Mouse (Mus musculus) telencephalon, adult 2 months (tissue): ENCODE measurements around the gene Sorbs2.

Experiments
- DNase-seq: peaks from one replicate; pipeline ENCODE4 v3.0.0-alpha.2; 2011; ENCODE audit warnings: low read depth, low spot score

The Sorbs2 gene

GRCm38 (mm10) chr8:45507634-45508321 is at the start of gene Sorbs2:
Sorbs2 (plus strand) TSS chr8:45507788.
- DNase-seq = peak; percentile 67

DNA sequence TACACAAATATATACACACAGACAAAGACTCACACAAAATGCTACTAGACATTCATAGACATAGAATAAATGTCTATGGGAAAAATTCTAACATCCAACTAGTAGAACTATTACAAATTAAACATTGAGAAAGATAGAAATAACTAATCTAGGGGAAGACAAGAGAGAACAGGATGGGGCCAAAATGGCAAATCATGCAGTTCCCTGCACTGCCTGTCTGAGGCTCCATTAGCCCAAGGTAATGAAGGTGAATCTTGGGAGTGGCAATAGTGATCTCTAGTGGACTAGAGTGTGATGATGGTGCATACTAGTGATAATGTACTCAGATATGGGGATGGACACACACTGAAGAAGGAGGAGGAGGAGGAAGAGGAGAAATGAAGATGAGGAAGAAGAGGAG is 49.7 kb upstream of the Sorbs2 start:
- no peak for DNase-seq

DNA sequence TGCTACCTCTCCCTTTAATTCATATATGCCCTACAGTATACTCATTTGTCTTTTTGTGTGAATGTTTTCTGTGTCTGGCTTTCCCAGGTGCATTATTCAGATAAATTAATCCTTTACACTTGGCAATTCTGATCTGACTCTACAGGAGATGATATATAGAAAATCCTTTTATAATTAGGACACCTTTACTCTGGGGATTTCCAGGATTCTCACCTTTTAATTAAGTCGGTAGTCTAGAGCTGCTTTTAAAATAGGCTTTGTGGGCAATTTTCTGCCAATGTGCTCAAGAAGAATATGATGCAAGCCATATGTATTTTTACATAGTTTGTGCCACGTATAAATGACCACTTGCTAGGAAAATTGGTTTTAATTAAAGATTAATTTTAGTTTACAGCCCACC is 38.6 kb upstream of the Sorbs2 start:
- DNase-seq = no peak

GRCm38 (mm10) chr8:45469507-45470178 is 37.9 kb upstream of the Sorbs2 start:
- DNase-seq = no peak

- no peak for DNase-seq
Observed at GRCm38 (mm10) chr8:45480886-45481285, 26.7 kb upstream of the Sorbs2 start.

DNA sequence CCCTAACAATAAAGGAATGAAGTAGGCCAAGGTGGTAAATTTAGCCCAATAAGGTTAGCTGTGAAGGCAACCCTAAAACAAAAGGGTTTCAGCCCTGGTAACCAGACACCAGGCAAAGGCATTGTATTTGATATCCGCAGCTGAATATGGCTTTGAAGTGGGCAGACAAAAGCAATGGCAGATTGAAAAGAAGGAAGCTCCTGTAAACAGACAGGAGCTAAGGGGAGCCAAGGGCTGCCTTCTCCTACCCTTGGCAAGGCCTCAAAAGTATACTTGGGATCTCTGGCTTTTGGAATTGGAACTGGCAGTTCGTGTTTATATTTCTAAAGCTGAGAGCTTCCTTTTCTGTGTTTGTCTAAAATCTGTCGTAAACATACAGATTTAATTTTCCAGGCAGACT is 21.3 kb upstream of the Sorbs2 start:
- no peak for DNase-seq

DNA sequence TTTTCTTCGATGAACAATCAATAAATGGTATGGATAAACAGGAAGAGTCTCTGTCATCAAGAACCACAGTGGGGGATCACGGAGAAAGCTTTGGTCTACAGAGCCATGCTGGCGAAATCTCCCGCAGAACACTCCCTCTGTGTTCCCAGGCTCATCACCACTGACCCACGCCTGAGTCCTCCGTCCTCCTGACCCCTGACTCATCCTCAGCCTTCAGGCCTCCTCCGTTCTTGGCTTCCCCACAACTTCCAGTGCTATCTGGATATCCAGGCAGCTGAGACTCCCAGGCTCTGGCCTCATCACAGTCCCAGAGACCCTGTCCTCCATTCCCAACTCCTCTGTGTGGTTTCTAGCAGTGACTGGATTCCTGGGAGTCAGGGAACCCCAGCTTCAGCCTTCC is 3.6 kb upstream of the Sorbs2 start:
- DNase-seq = no peak

DNA sequence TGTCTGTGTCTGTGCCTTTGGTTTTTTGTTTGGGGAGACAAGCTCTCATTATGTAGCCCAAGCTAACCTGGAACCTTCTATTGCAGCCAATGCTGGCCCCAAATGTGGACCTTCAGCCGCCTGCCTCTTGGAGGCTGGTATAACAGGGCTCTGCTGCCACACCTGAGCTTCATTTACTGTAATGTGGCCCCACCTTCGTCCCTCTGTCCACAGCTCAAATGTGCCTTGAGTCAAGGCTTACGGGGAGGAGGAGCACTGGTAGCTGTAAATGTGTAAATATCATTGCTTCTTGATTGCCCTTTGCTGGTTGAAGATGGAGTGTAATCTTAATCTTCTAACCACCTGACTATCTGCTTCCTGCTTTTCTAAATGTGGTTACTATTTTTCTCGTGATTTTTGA is 1.2 kb upstream of the Sorbs2 start:
- DNase-seq = no peak

DNA sequence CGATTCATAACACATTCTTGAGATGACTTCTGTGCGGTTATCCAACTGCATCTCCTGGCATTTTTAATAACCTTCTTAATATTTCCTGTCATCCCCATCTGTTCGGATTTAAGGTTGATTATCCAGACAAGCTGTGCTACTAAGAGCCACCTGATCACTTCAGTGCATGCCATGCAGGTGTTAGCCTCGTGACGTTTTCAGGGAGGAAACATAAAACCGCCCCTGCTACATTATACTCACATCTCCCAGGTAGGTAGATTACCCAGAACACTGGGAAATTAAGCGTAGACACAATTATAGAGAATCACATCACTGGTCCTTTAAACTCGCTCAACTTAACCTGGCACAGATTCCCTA is 333 bp upstream of the Sorbs2 start:
- DNase-seq = no peak

DNA sequence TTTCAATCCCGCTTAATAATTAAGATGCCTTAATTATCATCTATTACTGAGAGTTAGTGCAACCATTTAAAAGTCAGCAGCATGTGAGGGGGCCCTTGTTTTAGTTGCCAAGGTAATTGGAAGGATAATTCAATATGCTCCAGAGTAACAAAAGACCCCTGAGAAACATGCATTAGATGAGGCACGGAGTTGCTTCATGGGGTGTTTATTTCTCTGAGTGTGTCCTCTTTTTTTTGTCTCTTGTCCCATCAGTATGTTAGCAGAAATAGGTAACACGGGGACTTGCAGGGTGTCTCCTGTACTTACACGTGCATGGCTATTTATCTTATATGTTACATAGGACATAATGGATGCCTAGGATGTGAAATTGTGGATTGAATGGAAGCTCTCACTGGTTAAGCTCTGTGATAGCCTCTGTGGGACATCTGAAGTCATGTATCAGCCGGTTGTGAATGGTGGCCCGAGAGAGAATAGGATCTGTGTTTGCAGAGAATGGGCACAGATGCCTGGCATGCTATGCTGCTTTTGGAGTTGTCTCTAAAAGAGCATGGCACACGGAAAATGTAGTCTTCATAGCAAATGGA is 1.0 kb downstream of the Sorbs2 start:
- DNase-seq = no peak

- DNase-seq = peak; percentile 34
Observed at GRCm38 (mm10) chr8:45512369-45512768, 4.8 kb downstream of the Sorbs2 start.

- no peak for DNase-seq
Observed at GRCm38 (mm10) chr8:45521595-45521994, 14.0 kb downstream of the Sorbs2 start.

DNA sequence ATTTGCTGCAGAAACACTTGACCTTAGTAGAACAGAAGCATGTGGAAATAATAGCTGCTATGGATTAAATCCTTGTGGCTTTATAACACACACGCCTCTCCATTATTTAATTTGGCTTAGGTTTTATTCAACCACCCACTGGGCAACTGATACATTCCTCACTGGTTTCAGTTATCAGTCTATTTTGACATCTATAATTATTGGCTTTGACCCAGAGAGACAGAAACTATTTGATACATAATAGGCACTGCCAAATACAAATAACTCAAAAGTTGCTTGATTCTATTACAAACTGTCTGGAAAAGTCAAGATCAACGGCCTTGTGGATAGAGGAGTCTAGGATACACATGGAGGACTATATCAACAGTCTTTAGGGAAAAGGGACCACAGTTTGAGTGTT is 20.1 kb downstream of the Sorbs2 start:
- no peak for DNase-seq

DNA sequence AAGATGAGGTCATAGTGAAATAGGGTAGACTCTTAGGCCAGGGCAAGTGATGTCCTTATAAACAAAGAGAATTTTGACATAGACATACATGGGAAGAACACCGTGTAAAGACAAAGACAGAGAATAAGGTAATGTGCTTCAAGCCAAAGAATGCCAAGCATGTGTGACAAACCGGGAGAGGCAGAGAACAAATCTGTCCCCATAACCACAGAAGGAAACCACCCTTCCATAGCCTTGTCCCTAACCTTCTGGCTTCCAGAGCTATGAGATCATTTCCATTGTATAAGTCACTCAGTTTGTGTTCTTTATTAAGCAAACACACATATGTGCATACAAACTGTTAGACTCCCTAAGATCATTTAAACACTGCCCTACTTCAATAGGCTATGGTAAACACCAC is 21.3 kb downstream of the Sorbs2 start:
- no peak for DNase-seq

DNA sequence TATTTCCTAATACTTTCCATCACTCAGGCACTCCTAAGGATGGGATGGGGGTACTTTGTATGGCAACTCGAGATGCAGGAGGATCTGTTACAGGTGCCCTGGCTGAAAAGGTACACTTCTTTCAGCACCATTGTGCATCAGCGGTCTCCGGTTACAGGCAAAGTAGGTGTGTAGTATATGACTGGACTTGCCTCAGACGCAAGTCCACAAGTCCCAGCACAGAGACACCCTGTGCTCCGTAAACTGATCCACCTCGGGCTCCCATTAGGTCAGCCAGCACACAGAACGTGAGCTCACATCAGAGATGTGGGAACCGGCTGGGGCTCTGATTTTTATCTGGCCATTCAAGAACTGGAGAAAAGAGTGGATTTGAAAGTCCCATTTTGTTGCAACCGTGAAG is 29.0 kb downstream of the Sorbs2 start:
- DNase-seq = no peak

DNA sequence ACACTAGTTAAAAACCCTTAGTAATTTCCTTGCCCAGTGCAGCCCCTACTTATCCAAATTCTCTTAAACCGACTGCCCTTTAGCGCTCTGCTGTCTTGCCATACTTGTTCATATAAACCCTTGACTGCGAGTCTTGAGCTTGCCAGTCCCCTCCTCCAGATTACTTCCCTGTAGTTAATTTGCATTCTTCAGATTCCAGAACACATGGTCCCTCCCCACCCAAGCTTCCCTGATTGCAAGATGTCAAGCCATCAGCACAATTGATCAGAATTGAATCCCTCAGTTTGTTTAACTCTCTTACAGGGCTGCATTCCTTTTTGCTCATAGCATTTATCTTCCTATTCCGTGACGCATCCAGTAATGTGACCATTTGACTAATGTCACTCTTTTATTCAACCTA is 32.9 kb downstream of the Sorbs2 start:
- no peak for DNase-seq

GRCm38 (mm10) chr8:45552175-45552574 is 44.6 kb downstream of the Sorbs2 start:
- no peak for DNase-seq

DNA sequence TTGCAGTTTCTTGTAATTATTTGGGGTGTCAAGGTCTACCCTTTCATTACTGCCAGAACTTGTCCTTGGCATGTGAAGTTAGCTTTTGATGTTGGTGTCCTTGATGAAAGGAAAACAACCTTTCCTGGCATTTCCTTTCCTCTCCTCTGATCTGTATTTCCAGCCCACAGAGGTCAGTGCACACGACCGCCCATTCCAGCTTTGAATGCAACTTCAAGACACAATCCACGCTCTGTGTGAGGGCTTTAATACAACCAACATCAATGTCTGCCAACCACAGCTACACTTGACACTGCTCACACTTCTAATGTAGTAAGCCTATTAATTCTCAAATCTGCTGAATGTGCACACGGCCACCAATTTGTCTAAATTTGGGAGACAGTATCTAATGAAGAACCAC is 47.0 kb downstream of the Sorbs2 start:
- no peak for DNase-seq

- DNase-seq = no peak
Observed at GRCm38 (mm10) chr8:45557936-45558335, 50.3 kb downstream of the Sorbs2 start.

DNA sequence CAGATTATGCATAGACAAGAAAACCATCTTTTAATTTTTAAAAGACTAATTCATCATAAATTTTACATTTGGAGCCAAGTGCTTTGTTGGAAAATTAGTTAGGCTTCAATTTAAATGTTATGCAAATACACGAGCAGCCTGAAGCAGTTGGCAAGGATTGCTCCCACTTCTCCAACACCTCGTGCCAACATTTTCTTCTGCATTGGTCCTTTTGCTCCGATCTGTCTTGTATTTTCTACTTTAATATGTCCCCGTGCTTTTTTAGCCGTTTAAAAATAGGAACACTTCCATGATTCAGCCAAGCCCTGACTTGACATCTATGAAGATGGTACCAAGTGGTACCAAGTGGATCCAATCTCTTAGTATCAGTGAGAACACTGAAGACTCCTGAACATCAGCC is 50.8 kb downstream of the Sorbs2 start:
- DNase-seq = peak; percentile 69

GRCm38 (mm10) chr8:45559176-45559820 is 51.7 kb downstream of the Sorbs2 start:
- DNase-seq = peak; percentile 90

- no peak for DNase-seq
Observed at GRCm38 (mm10) chr8:45565189-45565588, 57.6 kb downstream of the Sorbs2 start.

DNA sequence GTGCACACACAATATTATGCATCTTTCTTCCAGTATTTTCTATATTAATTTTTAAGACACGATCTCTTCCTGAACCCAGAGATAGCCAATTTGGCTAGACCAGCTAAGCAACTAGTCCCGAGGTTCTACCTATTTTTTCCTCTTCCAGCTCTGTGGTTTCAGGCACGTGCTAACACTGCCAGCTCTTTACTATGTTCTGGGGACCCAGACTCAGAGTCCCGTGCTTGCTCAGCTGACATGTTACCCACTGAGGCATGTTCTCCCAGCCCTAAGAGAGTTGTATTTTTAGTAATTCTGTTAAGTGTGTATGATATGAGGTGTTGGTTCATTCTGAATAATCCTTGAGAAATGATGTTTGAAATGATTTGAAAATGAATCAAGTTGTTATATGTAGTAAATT is 62.5 kb downstream of the Sorbs2 start:
- no peak for DNase-seq
